Mouse (Mus musculus): Measurements from ENCODE around the gene Brca2.

Brca2 gene

DNA sequence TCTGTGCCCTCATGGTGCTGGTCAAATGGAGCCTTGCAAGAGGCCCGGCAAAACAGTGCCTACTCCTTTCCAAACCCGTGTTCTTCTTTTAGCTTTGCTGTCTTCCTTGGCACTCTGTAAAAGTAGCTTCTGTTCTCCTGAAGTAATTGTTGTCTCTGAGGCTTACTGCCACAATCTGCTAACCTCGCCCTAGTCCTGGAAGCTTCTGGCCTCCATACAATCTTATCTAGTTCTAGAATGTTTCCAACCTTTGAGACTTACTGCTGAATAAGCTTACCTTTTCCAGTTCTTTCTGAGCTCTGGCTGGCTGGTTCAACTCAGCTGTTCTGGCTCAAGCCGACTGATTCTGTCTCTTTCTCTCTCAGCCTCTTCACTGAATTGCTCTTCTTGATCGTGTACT, 39.4 kb downstream of the Brca2 start:
- no peak for DNase-seq (ENCODE audit: inconsistent age in 2 of 2, low spot score in 1 of 2)

DNA sequence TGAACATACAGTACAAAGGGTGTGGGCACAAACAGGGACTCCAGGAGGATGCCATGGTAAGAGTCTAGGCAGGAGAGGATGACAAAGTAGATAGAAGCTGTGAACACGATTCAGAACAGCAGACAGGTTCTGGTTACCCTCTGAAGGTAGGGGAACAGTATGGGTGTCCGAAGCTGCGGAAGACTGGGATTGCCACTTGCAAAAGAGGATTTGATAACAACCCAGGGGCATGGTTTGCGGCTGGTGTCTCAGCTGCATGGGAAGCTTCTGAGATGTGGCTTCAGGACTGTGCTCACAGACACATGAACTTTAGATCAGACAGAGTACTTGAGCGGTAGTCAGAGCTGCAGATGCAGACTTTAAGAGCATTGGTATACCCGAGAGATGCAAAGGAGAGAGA, 42.0 kb downstream of the Brca2 start:
- DNase-seq (ENCODE audit: inconsistent age in 2 of 2, low spot score in 1 of 2): no peak

DNA sequence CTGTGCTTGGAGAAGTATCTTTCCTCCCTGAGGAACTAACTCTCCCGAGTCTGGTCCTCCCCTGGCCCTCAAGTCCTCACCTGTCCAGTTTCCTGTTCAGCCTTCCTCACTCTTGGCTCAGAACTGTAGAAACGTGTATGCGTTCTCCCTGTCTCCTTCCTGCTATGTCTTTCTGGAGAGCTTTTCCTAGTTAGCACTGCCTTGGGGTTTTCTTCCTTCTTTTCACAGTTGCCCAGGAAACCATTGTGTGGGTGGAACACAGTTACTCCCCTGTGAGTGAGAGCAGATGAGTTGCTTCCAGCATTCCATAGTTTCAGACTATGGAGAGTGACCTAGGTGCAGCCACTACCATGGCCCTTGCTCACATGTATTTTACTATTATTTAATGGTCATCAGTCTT, 43.8 kb downstream of the Brca2 start:
- DNase-seq (ENCODE audit: inconsistent age in 2 of 2, low spot score in 1 of 2): no peak

DNA sequence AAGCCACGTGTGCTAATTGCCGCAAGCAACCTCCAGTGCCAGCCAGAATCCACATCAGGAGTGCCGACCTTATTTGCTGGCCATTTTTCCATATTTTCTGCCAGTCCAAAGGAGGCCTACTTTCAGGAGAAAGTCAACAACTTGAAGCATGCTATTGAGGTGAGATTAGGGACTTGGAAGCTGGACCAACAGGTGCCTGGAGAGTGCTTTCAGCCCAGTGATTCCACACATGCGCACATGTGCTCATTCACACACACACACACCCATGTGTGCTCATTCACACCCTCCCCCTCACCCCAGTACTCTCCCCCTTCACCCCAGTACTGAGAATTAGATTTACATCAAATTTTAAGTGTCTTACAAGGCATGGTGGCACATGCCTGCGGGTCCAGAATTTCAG, 44.5 kb downstream of the Brca2 start:
- DNase-seq (ENCODE audit: inconsistent age in 2 of 2, low spot score in 1 of 2): no peak

DNA sequence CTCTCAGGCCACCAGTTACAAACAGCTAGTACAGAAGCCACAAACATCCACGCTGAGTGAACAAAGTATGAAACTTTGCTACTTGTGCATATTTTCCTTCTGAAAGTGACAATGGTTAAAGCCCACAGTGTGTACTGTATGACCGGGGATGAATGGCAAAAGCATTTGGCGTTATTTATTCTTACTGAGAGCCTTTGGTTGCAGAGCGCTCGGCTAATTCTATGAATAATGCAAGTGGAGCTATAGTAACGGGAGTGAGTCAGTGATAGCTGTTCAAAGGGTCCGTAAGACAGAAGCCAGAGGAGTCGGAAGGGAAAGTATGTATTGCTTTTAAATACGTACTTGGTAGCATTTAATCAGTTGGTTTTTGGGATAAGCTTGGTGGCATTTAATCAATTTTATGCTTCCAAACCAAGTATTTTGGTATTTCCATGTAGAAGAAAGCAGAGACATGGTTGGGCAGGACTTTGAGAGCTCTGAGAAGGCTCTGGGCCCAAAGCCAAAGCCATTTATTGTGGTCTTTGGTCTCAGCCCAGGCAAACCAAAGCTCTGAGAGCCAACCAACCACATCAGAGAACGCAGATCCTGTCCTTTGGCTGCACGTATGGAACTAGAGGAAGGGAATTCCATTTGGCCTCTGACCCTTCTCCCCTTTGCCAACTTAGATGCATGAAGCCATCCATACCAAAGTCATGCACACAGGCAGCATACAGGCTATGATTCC, 48.2 kb downstream of the Brca2 start:
- DNase-seq (ENCODE audit: inconsistent age in 2 of 2, low spot score in 1 of 2): no peak

DNA sequence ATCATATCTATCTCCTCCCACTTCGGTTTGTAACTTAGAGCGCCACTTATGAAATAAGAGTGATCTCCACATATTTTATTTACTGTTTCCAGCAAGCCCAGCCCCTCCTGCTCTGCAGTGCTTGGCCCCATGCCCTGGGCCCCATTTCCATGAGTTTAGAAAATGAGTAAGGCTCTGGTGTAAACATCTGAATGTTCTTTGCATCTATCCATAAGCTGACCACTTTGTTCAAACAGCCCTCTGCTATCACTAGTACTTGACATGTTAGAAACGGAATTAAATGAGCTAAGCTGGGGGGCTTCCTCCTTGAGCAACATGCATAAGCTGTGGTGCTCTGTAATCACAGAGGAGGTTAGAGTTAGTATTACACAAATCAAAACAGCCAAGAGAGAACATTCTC, 52.0 kb downstream of the Brca2 start:
- DNase-seq (ENCODE audit: inconsistent age in 2 of 2, low spot score in 1 of 2): no peak

DNA sequence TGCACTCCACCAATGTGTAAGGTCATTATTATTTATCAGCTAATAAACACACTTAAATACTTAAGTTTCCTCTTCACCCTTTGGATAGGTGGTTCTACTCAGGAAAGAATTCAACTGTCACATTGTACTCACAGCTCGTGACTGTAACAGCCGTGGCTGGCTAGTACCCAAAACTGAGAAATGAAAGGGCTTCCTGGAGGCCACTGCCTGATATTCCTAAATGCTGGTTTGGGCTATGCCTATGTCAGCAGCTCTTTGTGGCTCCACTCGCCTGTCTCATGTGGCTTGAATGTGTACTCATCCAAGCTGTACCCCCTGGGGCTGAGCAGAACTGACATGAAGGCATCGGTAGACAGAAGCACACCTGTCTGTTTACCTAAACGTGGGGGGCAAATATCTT, 52.5 kb downstream of the Brca2 start:
- no peak for DNase-seq (ENCODE audit: inconsistent age in 2 of 2, low spot score in 1 of 2)

DNA sequence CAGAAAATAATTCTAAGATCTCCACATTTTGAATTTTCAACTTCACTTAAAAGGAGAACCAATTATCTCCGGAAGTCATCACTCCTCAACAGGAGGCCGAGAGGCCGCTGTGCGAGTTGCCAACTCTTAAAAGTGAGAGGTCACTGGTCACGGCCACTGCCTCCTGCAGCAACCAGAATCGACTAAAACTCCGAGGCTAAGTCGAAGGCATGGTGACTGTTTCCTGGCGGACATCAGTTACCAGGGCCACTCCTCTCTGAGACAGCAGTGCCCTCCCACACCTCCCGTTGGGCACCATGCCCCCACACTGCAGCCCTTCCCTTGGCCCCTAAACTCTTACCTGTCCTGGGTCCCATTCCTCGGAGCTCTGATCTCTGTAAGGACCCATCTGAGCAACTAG, 54.4 kb downstream of the Brca2 start:
- peak; percentile 48 to 75 for DNase-seq (ENCODE audit: inconsistent age in 2 of 2, low spot score in 1 of 2)

DNA sequence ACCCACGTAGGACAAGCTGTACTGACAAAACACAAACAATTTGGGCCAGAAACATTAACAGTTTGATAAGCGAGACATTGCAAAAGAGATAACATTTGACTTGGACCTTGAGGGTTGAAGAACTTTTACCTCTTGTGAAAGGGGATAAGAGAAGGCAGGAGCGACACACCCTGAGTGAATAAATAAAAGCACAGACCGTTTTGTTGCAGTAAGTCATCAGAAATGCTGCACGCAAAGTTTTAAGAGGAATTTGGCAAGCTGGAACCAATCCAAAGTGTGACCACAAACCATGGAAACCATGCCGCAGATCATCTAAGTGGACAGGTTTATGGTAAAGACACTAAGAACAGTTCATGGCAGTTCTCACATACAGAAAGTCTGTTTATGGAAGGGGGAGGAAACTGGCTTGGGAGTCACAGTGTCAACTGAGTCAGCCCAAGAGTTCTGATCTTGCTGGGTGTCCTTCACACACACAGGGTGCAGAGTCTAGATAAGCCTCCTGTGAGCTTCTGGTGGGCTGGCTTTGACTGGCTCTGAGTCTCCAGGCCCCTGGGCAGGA, 56.3 kb downstream of the Brca2 start:
- peak; percentile 20 to 58 for DNase-seq (ENCODE audit: inconsistent age in 2 of 2, low spot score in 1 of 2)

DNA sequence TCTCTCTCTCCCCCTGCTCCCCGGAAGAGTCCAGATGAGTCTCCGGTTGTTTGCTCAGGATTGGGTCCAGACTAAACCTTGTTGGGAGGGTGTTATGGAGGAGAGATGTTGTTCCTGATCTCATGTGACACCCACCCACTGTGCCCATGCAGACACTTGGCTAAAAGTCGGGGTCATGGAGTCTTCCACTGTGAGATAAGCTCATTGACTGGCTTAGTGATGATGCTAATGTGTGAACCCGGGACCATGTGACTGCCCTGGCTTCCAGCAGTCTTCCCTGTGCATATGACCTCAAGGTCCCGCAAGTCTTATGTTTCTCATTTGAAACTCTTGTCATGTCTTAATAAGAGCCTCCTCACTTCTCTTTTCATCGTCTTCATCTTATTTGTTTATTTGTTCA, 58.8 kb downstream of the Brca2 start:
- peak in 1 of 2 experiments; percentile 23 for DNase-seq (ENCODE audit: inconsistent age in 2 of 2, low spot score in 1 of 2)

DNA sequence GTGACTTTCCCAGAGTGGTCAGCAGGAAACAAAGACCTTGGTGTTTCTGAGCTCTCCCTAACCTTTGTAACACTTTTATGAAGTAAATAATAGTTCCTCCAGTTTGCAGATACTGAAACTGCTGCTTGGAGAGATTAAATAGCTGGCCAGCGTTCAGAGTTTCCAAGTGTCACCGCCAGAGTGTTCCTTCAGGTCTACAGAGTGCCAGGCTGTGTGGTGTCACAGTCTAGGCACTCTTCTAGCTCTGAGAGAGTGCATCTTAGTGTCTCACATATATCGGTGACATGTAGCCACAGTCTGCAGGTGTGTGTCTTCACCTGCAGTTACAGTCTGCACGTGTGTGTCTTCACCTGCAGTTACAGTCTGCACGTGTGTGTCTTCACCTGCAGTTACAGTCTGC, 60.8 kb downstream of the Brca2 start:
- no peak for DNase-seq (ENCODE audit: inconsistent age in 2 of 2, low spot score in 1 of 2)

DNA sequence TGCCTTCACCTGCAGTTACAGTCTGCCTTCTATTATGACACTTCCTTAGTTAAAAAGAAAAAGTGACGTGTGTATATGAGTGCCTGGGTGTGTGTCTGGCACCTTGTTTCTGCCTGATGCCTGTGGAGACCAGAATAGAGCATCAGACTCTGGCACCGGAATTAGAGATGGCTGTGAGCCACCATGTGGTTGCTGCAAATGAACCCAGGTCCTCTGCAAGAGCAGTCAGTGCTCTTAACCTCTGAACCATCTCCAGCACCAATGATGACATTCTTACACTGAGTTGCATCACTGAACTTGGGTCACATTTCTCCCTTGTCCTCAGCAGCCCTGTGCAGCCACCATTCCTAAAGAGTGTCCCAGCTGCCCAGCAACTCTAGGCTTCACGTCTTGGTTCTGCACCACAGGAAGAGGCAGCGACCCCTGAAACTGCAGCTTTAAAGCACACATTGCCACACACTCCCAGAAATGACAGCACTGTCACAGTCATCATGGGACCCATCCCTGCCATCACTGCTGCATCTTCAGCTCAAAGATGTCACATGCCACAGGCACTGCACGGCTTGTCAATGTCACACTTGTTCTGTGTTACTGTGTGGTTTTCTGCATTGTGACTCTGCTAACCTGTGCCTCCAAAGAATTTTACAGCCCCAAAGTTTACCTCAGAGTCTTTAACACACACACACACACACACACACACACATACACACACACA, 61.3 kb downstream of the Brca2 start:
- peak; percentile 34 to 87 for DNase-seq (ENCODE audit: inconsistent age in 2 of 2, low spot score in 1 of 2)

DNA sequence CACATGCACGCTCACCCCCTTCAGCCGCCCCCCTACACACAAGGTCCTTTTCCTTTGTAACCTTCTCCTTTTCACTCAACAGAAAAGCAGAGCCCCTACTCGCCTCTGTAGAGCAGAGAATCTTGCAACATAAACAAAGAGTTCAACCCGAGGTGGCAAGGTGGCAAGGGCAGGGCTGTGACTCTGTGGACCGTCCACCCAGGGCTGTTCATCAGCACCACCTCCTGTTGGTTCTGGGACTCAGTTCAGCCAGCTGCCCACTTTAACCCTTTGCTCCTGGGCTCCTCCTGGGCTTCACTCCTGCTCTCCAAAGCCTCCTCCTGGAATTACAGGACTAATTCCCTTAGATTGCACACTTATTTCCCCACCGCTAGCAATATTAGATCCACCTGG, 61.9 kb downstream of the Brca2 start:
- DNase-seq (ENCODE audit: inconsistent age in 2 of 2, low spot score in 1 of 2): no peak

DNA sequence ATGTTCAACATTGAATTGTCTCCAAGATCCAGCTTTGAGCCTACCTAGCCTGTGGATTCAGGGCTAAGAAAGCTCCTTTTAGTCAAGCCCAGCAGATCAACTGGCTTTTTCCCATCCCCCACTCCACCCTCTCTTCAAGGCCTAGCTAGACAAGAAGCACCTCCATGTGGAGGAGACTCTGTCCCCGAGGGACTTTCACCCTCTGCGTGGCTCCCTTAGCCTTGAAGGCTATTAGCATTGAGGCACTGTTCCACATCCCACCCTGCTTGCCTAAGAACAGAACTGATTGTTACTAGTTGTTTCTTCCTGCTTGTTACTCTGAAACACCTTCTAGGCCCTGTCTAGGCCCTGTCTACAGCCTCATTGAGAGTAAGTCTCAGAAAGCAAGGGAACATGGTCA, 67.5 kb downstream of the Brca2 start:
- no peak for DNase-seq (ENCODE audit: inconsistent age in 2 of 2, low spot score in 1 of 2)

DNA sequence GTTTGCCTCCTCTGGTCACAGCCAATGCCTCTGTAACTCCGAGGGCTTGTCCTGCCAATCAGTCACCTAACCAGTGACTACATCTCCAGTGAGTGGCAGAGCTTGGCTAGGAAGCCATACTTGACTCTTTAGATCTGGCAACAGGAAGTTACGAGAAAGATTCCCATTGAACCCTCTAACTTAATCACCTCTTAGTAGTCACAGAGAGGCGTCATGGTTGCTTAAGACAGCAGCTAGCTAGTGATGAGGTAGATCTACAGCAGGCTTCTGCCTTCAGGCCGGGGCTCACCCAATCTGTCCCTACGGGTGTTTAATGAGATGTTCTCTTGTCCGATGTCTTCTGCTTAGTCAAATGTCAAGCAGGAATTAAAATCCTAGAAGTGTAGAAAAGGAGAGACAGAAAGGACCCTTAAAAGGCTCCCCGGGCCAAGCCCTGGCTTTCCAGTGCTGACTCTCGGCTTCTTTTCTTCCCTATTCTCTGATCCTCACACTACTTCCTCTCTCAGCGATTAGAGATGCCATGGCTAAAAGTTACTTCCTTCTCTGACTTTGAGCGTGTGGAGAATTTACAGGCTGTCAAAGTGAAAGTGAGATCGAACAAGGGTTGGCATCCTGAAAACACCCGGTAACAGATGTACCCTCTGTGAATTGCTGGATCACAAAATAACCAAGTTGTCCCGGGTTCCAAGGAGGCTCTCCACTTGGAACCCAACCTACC, 69.9 kb downstream of the Brca2 start:
- no peak for DNase-seq (ENCODE audit: inconsistent age in 2 of 2, low spot score in 1 of 2)

DNA sequence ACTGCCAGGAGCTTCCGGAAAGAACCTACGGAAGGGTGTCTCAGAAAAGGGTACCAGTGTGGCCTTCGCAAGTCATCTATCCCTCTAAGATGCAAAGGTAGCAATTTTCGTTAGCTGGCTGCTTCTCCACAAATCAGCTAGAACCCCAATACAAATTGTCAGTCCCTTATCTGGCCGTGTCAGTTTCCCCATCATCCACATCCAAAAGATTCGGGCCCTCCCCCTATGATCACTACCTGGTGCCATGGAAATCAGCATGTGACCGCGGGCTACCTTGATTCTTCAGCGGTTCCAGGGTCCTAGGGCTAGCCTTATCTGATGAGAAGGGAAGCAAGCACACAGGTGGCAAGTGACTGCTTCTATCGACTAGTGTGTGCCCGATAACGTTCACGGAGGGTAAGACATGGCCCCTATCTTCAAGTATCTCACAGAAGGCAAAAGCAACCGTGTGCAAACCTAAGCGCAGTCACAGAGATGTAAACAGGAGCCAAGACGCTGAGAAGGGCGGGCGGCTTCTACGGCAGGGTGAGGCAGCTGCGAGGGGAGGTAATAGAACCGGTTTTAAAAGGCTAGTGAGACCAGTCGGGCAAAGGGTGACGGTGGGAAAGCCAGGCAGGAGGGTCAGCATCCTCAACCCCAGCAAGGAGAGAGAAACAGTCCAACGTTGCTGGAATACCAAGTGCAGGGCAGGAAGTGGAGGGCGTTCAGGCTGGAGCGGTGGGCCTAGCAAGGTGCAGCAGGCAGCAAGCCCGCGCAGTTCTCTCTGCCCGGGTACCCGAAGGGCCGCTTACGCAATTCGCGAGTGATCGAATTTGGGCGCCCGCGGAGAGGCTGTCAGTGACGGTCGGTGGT, 70.7 kb downstream of the Brca2 start:
- DNase-seq (ENCODE audit: inconsistent age in 2 of 2, low spot score in 1 of 2): peak; percentile 55 to 82

DNA sequence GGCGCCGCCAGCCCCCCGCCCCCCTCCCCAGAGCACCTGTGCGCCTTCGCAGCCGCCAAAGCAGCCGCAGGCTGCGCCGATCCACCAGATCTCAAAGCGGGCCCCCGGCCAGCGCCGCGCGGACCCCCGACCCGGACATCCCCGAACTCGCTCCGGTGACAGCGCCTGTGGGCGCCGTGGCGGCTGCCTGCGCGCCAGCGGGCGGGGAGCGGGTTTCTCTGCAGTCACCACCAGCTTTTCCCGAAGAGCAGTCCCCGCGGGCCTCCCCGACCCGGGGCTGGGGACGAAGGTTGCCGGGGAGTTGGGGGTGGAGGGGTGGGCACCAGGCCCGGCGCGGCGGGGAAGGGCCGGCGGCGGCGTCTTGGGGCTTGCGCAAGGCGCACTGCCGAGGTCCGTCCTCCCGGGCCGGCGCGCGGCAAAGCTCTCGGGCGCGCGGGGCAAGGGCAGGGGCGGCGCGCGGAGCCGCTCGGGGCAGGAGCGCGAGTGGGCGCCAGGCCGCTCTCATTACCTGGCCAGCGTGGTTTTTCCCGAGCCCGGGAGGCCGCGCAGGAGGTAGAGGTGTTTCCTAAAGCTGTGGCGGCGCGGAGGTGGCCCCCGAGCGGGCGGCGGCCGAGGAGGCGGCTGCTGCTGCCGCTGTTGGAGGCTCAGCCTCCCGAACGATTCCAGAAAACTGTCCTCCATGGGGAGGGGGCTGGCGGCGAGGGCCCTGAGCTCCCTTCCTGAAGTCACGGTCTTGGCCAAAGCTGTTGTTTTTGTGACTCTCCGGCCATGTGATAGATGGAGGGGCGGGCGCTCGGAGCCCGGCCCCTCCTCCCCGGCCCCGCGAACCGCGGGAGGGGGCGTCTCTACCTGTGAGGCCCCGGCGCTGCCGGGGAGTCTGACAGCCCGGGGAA, 71.6 kb downstream of the Brca2 start:
- DNase-seq (ENCODE audit: inconsistent age in 2 of 2, low spot score in 1 of 2): peak; percentile 56 to 90

DNA sequence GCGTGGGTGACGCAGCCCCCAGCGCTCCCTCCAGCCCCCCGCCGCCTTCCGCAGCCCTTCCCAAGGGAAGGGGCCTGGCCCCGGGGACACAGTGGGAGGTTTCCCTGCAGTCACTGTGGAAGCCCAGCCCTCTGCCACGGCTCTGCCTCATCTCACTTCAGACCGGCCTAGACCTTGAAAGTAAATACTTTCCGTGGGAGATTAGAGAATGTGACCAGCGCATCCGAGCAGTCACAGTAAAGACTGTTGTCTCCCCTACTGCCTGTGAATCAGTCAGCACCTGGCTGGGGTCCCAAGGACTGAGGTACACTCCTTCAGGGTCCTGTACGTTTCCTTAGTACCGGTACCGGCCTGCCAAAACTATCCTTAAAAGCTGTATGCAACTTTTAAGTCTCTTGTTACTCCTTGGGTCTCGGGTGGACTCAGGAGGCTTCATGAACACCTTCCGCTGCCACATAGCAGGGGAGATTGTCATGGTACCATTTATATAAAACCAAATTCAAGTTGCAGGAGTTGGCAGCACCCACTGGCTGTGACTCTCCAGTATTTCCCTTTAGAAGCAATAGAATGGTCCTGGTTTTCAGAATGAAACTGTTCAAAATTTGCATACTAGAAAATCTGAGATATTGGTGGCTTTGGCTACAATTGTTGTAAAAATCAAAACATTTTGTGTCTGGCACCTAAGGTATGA, 72.4 kb downstream of the Brca2 start:
- peak; percentile 79 to 88 for DNase-seq (ENCODE audit: inconsistent age in 2 of 2, low spot score in 1 of 2)

DNA sequence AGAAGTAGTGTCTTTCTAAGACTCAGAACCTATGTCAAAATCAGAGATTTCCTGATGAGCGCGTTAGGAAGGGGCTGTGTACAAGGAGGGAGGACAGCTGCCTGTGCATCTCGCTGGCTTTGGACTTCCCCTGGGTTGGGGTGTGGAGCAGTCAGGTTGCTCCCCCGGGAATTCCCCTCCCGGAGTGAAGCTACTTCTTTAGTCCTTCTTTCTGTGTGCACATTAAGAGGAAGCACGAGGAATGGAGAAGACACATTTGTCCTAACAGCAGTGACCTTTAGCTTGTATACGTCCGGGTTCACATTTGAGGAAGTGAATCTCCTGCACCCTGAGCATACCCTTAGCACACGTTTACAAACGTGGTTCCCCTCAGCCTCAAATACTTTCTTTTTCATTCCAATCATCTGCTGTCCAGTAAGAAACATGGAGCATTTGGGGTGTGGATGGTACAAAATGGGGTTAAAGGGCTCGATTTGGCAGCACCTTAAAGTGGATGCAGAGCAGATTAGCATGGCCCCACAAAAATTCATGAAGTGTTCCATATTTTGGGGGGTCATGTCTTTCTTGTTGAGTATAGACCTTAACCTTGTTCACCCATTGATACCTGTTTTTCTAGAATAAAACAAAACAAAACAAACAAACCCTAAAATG, 73.1 kb downstream of the Brca2 start:
- no peak for DNase-seq (ENCODE audit: inconsistent age in 2 of 2, low spot score in 1 of 2)
